8 mouse cellular contexts compared by ENCODE assay signal in the genomic region with DNA sequence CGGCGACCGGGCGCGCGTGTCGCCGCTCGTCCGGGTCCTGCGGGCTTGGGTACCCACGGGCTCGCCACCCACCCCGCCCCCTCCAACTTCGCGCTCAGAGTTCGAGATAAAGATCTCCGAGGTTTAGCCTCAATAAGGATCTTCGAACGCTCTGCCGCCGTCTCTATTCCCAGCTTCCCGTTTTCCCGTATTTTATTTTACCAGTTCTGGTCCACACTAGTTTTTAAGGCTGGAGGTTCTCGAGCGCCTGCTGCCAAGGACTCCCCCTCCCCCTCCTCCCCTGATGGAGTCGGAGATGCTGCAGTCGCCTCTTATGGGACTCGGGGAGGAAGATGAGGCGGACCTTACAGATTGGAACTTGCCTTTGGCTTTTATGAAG. TPM values are rescaled to one million over a fixed set of nuclear protein-coding genes. Genes with fewer than 3 reads are reported as not detected.
DNase-seq lines count a peak whose midpoint lies in the region; ATAC-seq and TF ChIP-seq lines count a peak whose summit lies in the region.

No protein-coding gene starts in this region.

- peaks cover 25% of the 10 kb centered on the region for H3K9me3 ChIP-seq in megakaryocyte, embryonic 14.5 days
- no peaks in the 10 kb centered on the region for H3K9me3 ChIP-seq in forebrain, postnatal 0 days (ENCODE audit: low read length)
- no peaks in the 10 kb centered on the region for H3K9me3 ChIP-seq in liver, postnatal 0 days (ENCODE audit: low read length)

- ATAC-seq in megakaryocyte, adult 5-6 weeks (ENCODE audit: poor library complexity, severe bottlenecking): no peak
- ATAC-seq in forebrain, postnatal 0 days: no peak
- ATAC-seq in liver, postnatal 0 days: no peak

- peak overlapping the region; percentile 71 for H3K9ac ChIP-seq in forebrain, postnatal 0 days
- peak overlapping the region; percentile 99 for H3K9ac ChIP-seq in liver, postnatal 0 days (replicated peaks)

- H3K27me3 ChIP-seq in megakaryocyte, embryonic 14.5 days (replicated peaks): peaks cover 18% of the 10 kb centered on the region
- H3K27me3 ChIP-seq in forebrain, postnatal 0 days (ENCODE audit: insufficient read depth, low read length): no peaks in the 10 kb centered on the region
- no peaks in the 10 kb centered on the region for H3K27me3 ChIP-seq in liver, postnatal 0 days (ENCODE audit: insufficient read depth, low read length)

- no peak for TF ChIP-seq EP300 in liver, postnatal 0 days (IDR thresholded peaks at IDR 0.05; ENCODE audit: low read depth)

- TF ChIP-seq CTCF in forebrain, postnatal 0 days (IDR thresholded peaks at IDR 0.05; ENCODE audit: low read depth): no peak
- no peak for TF ChIP-seq CTCF in liver, postnatal 0 days (IDR thresholded peaks at IDR 0.05; ENCODE audit: low read depth)

- peaks cover 26% of the 10 kb centered on the region for H3K36me3 ChIP-seq in megakaryocyte, embryonic 14.5 days (replicated peaks; ENCODE audit: low read length)
- H3K36me3 ChIP-seq in forebrain, postnatal 0 days (ENCODE audit: insufficient read depth): no peaks in the 10 kb centered on the region
- H3K36me3 ChIP-seq in liver, postnatal 0 days (replicated peaks; ENCODE audit: insufficient read depth, low read length): 0 out of 2 replicates have a peak, but pooled peaks cover 7% of the 10 kb centered on the region

- peak; percentile 38 for DNase-seq in cerebellum, adult 11-12 months
- no peak for DNase-seq in cerebellum, adult 8-10 months
- DNase-seq in forebrain, postnatal 0 days: peak; percentile 24
- no peak for DNase-seq in liver, postnatal 0 days
- DNase-seq in gastrocnemius, postnatal 25 days: no peak
- no peak for DNase-seq in gastrocnemius, adult 8-10 months (ENCODE audit: low spot score in 2 of 2)

- peak overlapping the region; percentile 84 for H3K4me2 ChIP-seq in forebrain, postnatal 0 days (ENCODE audit: low read depth)
- peak overlapping the region; percentile 98 for H3K4me2 ChIP-seq in liver, postnatal 0 days (ENCODE audit: low read depth, low read length)

- peak overlapping the region; percentile 75 for H3K27ac ChIP-seq in forebrain, postnatal 0 days (ENCODE audit: low read depth, low read length)
- H3K27ac ChIP-seq in liver, postnatal 0 days (ENCODE audit: low read depth): peak overlapping the region; percentile 85; the same call in 1 of the 2 replicates

- peaks cover 27% of the 10 kb centered on the region for H3K4me1 ChIP-seq in megakaryocyte, embryonic 14.5 days
- peaks cover 8% of the 10 kb centered on the region; the same call in 1 of the 2 replicates for H3K4me1 ChIP-seq in forebrain, postnatal 0 days (ENCODE audit: insufficient read depth)
- H3K4me1 ChIP-seq in liver, postnatal 0 days (ENCODE audit: insufficient read depth): peaks cover 13% of the 10 kb centered on the region

- peak overlapping the region; percentile 99 for H3K4me3 ChIP-seq in megakaryocyte, embryonic 14.5 days (replicated peaks)
- H3K4me3 ChIP-seq in forebrain, postnatal 0 days (ENCODE audit: low read depth, low read length): peak overlapping the region; percentile 95
- peak overlapping the region; percentile 100 for H3K4me3 ChIP-seq in liver, postnatal 0 days (ENCODE audit: low read depth, low read length)

- under 1% methylated on average over 30 of the region's 30 CpGs for WGBS in forebrain, postnatal 0 days
- 3% methylated on average over 30 of the region's 30 CpGs for whole genome bisulfite sequencing in liver, postnatal 0 days (ENCODE audit: insufficient replicate concordance)

RNA-seq across cellular contexts. Expression of a gene that starts 0.8 kb away (rescaled TPM):
- 5.4 and 20.2 TPM in 2 replicates for polyA plus RNA-seq in megakaryocyte, embryonic 14.5 days (2012; ENCODE audit: insufficient read depth, low replicate concordance)
- total RNA-seq in megakaryocyte, adult 5-6 weeks (2015): 9.6 and 11.8 TPM in 2 replicates
- total RNA-seq in megakaryocyte, adult 5-6 weeks (2017): 7.1 and 17.9 TPM in 2 replicates
- total RNA-seq in forebrain, postnatal 0 days (2014; rRNA removed): 38.4 and 46.7 TPM in 2 replicates
- 5.0 and 8.0 TPM in 2 replicates for polyA plus RNA-seq in forebrain, postnatal 0 days (2015; fragmentation: Nextera tagmentation; extraction: Ambion mirVana)
- 3.1 TPM in 2 replicates for polyA plus RNA-seq in liver, postnatal 0 days (2015; fragmentation: Nextera tagmentation; extraction: Ambion mirVana)
- 10 to 100 TPM; 23.7 to 24.8 TPM for total RNA-seq in gastrocnemius, postnatal 25 days (2021)
- 10 to 100 TPM; 25.2 to 28.5 (median 26.6) TPM for total RNA-seq in gastrocnemius, adult 8-10 months (2022)

RNA-seq across cellular contexts. Expression of a gene that starts 56.0 kb away (rescaled TPM):
- 0.62 TPM in 1 of 2 replicates, not detected in the other for polyA plus RNA-seq in megakaryocyte, embryonic 14.5 days (2012; ENCODE audit: insufficient read depth, low replicate concordance)
- not detected in 2 replicates for total RNA-seq in megakaryocyte, adult 5-6 weeks (2015)
- not detected in 2 replicates for total RNA-seq in megakaryocyte, adult 5-6 weeks (2017)
- 10.0 and 14.2 TPM in 2 replicates for total RNA-seq in forebrain, postnatal 0 days (2014; rRNA removed)
- 5.1 and 6.9 TPM in 2 replicates for polyA plus RNA-seq in forebrain, postnatal 0 days (2015; fragmentation: Nextera tagmentation; extraction: Ambion mirVana)
- 0.04 TPM in 1 of 2 replicates, not detected in the other for polyA plus RNA-seq in liver, postnatal 0 days (2015; fragmentation: Nextera tagmentation; extraction: Ambion mirVana)
- total RNA-seq in gastrocnemius, postnatal 25 days (2021): under 1 TPM; 0.08 to 0.19 TPM
- under 1 TPM in 1 of 4 experiments, not detected in 3; 0.07 TPM for total RNA-seq in gastrocnemius, adult 8-10 months (2022)

Comparison
In these comparisons a context has a peak if more than half of its experiments do, and no peak if none do; other contexts are left out.
1. DNase-seq: peak in cerebellum, adult 11-12 months (single experiment) and forebrain, postnatal 0 days (single experiment); none in cerebellum, adult 8-10 months (single experiment), liver, postnatal 0 days (single experiment), gastrocnemius, postnatal 25 days (single experiment) and gastrocnemius, adult 8-10 months (0 of 2).
2. Peak in every context shown above with its lines, with median percentiles within 50 percentile points of each other: H3K4me3 ChIP-seq.